Mouse (Mus musculus) adrenal gland (tissue): Measurements from ENCODE around the gene Grm7.

ENCODE experiments used
- intact Hi-C: fragments of 180-260 bp; cut with DNase I; formaldehyde crosslinking; loops from one replicate; pipeline ENCODE4 v1.15.1; 2025

The Grm7 gene

DNA sequence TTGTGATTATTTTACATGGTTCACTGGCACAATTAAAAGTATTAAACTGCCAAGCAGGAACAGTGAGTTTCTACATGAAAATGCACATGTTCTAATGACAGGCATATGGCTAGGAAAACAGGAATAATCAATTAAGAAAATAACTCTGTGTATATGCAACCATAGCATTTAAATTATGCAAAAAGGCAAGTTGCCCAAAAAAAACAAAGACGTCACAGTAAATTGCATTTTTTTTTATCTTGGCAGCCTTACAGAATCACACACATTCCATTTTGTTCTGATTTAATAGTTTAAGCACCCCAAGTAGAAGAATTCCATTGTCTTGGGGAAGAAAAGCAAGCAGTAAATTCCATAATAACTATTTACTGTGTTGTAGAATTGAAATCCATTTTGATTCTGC, 716.3 kb downstream of the Grm7 start:
- intact Hi-C loops: no loop called here

DNA sequence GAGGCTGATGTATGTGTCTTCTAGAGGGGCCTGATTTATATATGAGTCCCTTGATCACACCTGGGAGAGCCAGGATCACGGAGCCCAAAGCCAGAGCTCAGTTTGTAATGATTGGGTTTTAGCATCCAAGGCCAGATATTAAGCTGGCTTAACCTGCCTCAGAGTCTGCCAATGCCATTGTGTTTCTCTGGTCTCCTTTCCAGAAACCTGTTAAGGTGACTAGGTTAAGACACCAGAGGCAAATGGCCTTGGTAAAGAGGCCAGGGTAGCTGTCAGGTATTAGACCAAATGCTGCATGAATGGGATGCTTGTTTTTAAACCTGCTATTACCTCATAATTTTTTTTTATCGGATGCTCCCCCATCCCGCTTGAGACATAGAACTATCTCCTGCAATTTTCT, 722.7 kb downstream of the Grm7 start:
- intact Hi-C loops: no loop called here

DNA sequence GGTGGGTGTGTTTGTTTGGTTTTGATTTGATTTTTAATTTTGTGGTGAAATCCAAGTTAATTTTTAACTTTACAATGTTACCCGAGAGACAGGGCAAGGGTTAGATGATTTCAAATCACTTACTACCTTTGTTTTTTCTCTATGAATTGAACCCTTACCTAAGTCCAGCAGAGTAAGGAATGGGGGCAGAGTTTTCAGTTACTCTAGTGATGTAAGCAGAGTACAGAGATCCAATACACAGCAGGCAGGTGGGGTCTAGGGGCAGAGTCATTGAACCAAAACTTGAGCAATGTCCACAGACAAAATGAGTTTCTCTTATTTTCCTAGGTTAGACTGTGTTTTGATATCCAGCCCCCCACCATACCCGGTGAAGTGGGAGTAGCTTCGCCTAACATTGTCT, 723.2 kb downstream of the Grm7 start:
- intact Hi-C loops: no loop called here

DNA sequence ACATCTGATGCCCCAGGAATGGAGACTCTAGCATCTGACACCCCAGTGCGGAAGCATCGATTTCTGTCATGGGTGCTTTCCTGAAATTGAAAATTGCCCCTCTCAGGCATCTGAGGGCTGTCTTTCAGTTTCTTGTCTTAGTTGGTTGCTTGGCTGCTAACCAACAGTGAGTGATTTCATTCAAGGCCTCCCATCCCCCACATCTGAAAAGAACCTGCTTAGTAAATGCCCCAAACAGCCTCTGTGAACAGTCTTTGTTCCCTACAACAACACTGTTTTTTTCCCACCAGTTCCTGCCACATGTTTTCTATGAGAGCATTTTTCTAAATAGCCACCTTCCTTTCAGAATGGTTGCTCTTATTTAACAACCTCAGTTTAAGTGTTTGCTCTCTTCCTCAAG, 723.6 kb downstream of the Grm7 start:
- intact Hi-C loops: no loop called here

DNA sequence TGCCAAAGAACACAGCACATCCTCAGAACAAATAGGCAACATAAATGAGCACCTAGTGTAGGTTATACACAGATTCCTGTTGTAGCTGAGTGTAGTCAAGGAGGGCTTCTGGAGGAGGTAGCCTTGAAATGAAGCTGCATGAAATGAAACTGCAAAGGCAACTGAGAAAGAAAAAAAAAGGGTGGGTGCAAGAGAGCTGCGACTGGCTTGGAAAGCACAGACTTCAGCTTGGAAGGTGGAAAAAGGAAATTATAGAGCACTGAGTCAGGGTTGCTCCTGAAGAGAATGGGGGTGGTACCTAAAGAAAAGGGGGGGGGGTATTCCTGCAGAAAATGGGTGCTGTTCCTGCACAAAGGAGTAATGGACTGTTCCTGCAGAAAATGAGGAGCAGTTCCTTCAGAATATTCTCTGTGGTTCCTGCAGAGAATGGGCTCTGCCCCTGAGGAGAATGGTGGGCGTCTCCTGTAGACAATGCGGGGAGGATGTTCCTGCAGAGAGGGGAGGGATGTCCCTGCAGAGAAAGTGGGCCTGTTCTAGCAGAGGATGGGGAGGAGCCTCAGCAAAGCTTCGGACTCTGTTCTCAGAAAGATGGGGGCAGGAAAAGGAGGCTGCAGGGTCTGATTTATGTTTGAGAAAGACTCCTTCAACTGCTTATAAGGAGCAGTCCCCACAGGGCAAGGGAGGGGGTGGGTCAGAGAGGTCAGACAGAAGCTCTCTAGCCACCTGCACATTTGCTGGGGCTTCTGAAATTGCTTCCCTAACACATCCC, 726.4 kb downstream of the Grm7 start:
- intact Hi-C loops: no loop called here

DNA sequence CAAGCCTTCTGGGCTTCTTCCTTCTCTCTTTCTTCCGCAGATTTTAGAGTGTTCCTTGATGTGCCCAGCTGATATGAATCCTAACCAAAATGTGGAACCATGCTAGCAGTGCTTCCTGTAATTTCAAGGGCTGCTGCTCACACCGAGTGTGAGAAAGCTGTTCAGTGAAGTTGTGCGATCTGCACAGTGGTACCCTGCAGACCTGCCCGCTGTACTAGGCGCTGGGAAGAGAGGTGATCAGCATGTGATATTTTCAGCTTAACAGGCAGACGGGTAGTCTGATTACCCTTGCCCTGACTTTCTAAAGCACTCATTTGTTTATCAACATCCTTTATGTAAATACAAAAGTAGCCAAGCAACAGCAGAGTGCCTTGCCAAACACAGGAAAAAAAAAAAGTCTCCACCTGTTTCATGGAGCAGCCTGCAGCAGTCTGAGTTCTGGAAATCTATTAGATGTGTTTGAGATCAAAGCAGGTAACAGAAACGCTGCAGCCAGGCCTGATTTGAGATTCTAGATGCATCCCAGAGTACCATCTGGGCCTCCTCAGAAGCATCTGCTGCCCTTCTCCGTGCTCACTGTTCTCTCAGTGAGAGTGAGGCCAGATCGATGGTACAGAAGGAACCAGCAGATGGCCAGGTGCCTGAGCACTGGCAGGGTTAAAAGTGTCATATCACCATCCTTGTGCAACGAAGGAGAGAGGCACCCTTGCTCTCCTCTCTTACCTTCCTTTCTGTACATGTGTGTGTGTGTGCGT, 727.4 kb downstream of the Grm7 start:
- intact Hi-C loops: no loop called here

DNA sequence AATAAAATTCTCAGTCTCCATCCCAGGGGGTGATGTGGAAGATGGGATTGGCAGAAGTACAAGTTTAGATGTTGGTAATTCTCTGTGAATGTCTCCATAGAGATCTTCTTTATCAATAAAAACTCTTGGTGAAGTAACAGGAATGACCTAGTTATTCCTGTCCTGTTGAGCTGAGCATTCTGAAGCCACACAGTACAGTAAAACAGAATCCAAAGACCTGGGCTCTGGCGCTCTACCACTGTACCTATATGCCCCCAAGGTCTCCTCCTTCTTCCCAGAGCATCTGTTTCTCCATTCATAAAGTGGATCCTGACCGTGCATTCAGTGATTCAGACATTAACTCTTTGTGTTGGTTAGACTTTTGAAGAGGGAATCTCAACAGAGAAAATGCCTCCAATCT, 735.3 kb downstream of the Grm7 start:
- intact Hi-C loops: no loop called here

DNA sequence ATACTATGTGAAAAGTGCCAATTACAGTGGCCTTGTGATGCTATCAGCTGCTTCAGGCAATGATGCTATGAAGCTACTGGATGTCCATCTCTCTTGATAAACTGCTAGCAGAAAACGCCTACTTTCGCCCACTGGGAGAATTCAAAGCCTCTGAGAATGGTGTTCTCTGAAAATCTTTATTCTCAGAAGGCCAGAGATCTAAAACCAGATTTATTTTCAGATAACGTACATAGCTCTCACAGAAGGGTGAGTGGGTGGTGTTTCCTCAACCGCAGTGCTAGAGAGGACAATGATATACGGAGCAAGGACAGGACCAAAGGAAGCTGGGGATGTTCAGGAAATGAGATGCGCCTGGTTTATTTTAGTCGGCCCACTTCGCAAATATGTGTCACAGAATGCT, 763.4 kb downstream of the Grm7 start:
- intact Hi-C loops: no loop called here

DNA sequence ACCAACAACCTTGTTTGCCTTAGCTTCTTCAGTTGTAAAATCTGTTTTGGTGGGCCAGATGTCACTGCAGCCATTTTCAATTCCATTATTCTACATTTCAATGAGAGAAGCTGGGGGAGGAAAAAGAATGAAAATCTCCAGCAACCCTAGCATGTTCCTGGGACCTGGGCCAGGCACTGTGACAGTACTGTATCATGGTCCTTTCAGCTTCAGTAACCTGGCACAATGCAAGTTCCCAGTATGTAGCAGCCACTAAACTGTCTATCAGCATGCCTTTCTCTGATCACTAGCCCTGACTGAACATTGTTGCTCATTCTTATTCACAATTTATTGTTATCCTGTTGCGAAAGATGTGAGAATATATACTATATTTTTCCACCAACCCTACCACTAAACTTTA, 779.4 kb downstream of the Grm7 start:
- intact Hi-C loops: no loop called here

DNA sequence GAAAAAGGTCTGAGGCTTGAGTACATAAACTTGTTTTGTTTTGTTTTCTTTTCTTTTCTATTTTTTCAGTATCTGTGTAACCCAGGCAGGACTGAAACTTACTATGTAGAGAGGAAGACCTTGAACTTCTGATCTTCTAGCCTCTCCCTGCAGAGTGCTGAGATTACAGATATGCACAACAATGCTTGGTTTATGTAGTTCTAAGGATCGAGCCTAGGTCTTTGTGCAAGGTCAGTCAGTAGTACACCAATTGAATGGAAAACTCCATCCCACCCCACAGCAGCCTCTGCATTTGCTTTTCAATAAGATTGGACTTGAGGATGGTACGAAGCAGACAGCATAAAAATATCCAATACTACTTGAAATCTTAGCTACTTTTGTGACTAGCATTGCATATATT, 800.8 kb downstream of the Grm7 start:
- intact Hi-C loops: no loop called here

DNA sequence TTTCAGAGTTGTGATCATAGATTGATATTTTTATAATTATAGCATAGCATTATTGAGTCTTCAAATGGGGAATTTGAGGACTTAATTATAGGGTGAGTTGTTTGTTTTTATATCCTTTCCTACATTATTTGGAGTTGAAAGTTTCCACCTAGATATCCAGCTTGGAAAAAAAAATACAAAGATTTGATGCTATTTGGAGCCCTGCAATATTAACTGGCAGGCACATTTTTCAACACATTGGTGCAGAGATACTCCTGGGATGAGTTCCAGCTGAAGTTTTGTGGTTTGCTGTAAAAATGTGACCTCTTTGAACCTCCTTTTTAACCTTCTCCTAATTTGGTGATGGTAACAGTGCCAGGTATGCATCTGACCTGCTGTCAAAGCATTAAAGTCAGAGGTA, 802.5 kb downstream of the Grm7 start:
- intact Hi-C loops: no loop called here

DNA sequence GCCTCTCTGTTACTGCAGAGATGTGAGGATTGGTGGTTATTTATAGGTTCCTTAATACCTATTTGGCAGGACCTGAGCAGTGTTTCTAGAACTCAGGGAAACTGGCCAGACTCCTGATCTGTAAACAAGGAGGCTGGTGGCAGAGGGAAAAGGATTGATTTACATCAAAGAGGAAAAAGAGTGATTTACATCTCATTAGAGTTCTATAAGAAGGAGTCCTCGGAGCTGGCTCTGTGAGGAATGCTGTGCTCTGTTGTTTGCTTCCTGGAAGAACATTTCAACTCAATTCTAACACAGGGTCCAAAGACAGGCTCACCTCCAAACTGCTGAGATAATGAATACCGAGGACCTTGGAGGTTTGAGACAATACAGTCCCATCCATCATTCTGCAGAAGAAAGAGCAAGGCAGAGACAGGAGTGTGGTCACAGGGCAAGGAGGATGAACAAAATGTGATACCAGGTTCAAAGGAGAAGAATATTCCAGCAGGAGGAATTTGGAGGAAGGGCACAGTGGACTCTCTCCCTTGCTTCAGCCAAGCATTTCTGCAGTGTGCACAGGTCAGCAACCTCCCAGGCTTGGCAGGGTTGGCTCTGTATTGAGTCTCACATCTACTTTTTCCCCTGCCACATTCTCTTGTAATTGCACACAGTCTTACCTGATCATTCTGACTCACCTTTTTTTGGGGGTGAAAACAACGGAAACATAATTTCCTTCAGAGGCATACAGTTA, 803.8 kb downstream of the Grm7 start:
- intact Hi-C loops: no loop called here

DNA sequence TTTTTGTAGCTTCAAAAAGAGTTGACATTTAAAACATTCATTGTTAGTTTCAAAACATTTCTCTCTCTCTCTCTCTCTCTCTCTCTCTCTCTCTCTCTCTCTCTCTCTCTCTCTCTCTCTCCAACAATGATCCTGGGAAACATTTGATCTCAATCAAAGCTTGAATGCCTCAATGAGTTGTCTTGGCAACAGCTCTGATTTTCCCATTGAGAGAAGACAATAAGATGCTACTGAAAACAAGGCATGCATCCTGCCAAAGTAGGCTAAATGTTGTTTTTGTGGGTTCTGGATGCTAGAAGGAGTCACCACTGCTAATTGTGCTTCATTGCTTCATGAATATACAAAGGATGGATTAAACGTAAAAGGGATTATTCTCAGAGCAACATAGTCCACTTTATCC, 836.5 kb downstream of the Grm7 start:
- intact Hi-C loops: no loop called here

DNA sequence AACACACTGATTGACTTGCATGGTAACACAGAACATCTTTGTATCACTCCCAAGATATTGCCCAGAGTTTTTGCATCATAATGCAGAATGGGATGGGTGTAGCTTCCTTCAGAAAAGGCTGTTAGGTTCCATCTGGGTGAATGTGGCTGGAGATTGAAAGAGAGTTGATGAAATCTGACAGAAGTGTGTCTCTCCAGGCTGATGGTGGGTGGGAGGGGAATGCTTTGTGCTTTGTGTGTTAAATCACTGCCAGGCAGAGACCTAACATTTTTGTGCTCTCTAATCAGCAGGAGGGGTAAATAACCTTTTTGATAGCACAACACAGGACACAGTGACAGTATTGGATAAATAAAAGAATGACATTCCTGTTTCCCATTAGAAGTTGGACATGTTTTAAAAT, 840.7 kb downstream of the Grm7 start:
- intact Hi-C loops: no loop called here

DNA sequence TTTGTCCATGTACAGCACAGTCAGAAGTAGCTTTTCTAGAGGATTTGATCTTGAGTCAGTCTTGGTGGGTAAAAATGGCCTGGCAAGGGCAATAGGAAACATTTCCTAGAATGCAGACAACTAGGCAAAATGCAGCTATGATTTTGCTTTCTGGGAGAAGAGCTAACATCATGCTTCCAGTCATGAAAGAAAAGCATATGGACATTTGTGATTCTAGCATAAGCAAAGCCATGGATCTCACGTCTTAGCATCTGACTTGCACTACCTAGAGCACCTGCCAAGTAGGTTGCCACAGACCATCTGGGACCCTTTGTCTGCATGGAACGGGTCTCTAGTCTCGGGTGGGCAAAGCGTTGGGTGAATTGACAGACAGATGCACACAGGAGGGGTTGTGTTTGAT, 842.2 kb downstream of the Grm7 start:
- intact Hi-C loops: no loop called here

DNA sequence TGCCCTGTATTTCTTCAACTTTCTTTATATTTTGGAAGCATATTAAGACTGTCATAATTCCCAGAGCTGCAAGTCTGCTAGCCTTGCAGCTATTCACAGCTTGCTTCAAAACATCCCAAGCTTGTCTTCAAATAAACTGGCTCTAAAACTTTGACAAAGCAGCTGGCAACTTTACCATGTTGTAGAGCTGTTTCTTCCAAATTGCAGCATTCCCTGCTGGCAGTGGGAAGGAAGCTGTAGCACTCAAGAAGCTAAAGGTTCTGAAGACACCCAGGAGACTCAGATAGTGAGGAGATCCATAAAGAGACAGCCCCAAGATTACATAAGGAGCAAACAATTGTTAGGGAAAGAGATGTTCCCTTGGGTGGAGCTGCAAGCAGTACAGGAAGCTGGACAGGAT, 846.8 kb downstream of the Grm7 start:
- intact Hi-C loops: no loop called here

DNA sequence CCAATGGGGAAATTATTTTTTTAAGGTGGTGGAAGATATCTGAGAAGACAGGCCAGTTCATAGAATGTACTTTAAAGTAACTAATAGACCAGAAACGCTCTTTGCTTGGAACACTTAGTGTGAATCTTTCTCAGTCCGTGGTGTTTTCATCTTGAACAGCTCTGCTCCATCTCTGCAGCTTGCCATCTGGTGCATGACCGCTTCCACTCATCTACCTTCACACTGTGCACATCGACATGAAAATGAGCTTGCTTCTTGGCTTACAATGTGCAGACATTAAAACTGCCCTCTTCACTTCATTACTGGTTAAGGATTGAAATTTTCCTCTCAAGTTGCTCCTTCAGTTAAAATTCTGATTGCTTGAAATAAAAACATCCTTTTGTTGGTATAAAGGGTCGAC, 854.2 kb downstream of the Grm7 start:
- intact Hi-C loops: no loop called here

DNA sequence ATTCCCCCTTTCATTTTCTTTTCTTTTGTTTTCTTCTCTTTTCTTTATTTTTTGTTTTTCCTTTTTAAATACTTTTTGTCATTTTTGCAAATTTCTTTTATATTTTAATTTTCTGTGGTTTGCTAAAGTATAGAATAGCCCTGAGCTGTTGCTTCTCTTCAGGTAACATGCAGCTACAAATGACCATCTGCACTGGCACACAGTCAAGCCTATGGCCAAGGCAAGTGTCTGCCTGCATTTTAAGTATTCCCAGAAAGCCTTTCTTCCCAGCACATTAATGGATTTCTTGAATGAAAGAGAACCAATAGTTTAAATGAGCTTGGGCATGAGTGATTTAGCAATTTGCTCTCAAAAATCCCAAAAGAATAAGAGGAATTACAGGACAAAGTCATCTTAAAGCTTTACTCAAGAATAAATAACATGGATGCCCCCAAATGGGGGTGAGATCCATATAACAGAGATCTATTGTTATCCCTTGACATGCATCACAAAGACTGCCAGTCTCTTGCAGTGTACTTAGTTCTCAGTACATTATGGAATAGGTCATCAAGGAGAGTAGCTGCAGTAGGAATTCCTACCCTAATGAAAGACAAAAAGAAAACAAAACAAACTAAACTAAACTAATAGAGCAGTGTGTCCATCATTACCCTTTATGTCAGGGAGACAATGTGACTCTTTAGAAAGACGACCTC, 865.5 kb downstream of the Grm7 start:
- intact Hi-C loops: no loop called here

DNA sequence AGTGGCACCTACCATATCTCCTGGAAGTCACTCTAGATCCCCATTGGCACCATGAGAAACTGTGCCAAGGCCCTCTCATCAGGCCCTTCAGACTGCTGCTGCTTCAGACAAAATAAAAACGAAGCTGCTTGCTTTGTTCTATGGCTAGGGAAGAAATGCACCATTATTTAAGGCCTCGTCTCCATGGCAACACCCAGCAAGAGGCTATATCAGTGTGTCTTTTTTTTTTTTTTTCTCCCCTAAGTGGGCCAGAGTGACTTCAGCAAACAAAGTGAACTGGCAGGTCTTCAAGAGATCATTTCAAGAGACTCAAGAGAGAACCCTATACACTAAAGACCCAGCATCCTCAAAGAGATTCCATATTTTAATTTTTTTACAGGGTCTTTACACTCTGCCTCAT, 867.0 kb downstream of the Grm7 start:
- intact Hi-C loops: no loop called here

DNA sequence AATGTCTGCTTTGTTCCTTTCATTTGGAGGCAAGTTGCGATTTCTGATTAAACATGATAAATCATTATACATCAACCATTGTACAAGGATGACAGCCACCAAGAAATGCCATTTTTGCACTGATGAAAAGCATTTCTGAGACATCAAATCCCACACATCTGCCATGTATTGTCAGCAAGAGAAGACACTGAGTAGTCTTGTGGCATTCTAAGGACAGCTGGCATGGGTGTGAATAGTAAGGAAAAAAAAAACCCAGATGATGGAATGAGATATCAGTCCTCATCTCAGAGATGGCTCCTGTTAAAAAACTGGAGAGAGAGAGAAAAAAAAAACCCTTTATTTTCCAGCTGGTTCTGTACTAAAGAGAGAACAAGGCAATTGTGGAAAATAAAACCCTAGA, 875.8 kb downstream of the Grm7 start:
- intact Hi-C loops: no loop called here

DNA sequence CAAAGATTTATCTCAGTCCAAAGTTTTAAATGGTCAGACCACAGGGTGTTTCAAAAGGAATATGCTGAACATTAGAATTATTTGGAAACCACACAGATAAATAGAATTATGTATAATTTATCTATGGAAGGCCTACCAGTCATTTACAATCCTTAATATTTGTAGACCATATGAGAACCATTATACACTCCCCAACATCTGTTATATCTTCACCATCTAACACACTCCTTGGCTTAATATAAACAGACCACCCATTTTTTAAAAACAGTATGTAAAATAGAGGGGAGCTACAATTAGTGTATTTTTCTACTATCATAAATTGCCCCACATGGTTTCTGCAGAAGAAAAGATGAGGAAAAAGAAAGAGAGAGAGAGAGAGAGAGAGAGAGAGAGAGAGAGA, 876.7 kb downstream of the Grm7 start:
- intact Hi-C loops: no loop called here

DNA sequence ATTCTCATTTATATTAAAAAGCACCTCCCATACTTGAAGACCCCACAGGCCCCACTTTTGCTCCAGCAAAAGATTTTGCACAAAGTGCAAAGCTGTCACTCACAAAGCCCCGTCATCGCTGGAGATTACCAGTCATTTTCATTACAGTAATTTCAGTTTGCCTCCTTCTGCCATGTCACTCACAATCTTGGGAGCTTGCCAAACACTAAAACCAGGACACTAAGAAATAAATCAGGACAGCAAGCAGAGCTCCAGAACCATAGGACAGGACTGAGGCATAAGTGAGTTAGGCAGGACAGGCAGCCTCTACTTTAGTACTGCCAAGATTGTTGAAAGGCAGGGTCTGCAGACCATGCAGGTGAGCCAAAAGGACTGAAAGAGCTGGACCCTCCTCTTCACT, 884.6 kb downstream of the Grm7 start:
- intact Hi-C loops: no loop called here
